Mouse (Mus musculus) heart, postnatal 4 days (tissue): Measurements from ENCODE around the gene Trim43b. TPM values are rescaled to one million over a fixed set of nuclear protein-coding genes. Genes with fewer than 3 reads are reported as not detected.
A peak's percentile ranks its signal among the peaks of the same experiment; 100 is the strongest.
"Not testable (repeated sequence)": the region's sequence is repeated elsewhere in the genome, so short reads cannot be mapped to it uniquely, and the experiment has no call there.

Source experiments
- DNase-seq: peaks from one replicate; pipeline ENCODE4 v3.0.0; 2021
- total RNA-seq, 2 experiments: library from RNA; stranded (reverse); gene quantifications; 2 replicates each; pipeline ENCODE4 v1.2.3; 2021

Trim43b gene
- not detected for total RNA-seq

- not testable (repeated sequence) for DNase-seq
Observed at GRCm38 (mm10) chr9:89092735-89093134, at the start of gene Trim43b. Gene Trim43b (minus strand): TSS chr9:89092835.

- not testable (repeated sequence) for DNase-seq
Observed at GRCm38 (mm10) chr9:89104576-89104975, 11.9 kb upstream of the Trim43b start.

- not testable (repeated sequence) for DNase-seq
Observed at GRCm38 (mm10) chr9:89086746-89087145, 5.9 kb downstream of the Trim43b start.

GRCm38 (mm10) chr9:89079637-89080036 lies 13.0 kb downstream of the Trim43b start:
- DNase-seq = not testable (repeated sequence)

GRCm38 (mm10) chr9:89076508-89076907 lies 16.1 kb downstream of the Trim43b start:
- not testable (repeated sequence) for DNase-seq

- not testable (repeated sequence) for DNase-seq
Observed at GRCm38 (mm10) chr9:89067143-89067501, 25.5 kb downstream of the Trim43b start.

GRCm38 (mm10) chr9:89066378-89067142 lies 26.1 kb downstream of the Trim43b start:
- peak; percentile 83 for DNase-seq

Other genes with a start within 250 kb of the Trim43b start
- under 1 TPM in 1 of 2 experiments, not detected in 1; 0.70 TPM for gene Bcl2a1a, start 135.9 kb downstream of the Trim43b start, total RNA-seq
- gene Bcl2a1b, start 106.4 kb upstream of the Trim43b start, total RNA-seq = under 1 TPM in 1 of 2 experiments, not detected in 1; 0.88 TPM
- 1 to 10 TPM in 1 of 2 experiments, under 1 TPM in 1; 0.59 to 1.5 TPM for gene Gm29094, start 106.5 kb upstream of the Trim43b start, total RNA-seq
- gene Mthfs, start 117.8 kb upstream of the Trim43b start, total RNA-seq = 10 to 100 TPM; 18.9 to 19.4 TPM